16 mouse cellular contexts compared by ENCODE assay signal in genomic region chr11:102629375-102629774, GRCm38 (mm10). TPM values are rescaled to one million over a fixed set of nuclear protein-coding genes. Genes with fewer than 3 reads are reported as not detected.
"Had no signal": no experiment of that assay in that cellular context is flagged by ENCODE, and none has a peak within 500 bp of the region (broad histone marks: within the 10 kb centered on the region; RNA-seq: fewer than 3 reads in every experiment).

No protein-coding gene starts in this region.

- DNase-seq: kidney, adult 11 months; kidney, adult 8-10 months; kidney, postnatal 25 days; layer of hippocampus, adult 9-11 months; liver, embryonic 13.5 days; lung, adult 2 months; thymus, postnatal 25 days had no signal

- H3K9me3 ChIP-seq: liver, embryonic 13.5 days; midbrain, embryonic 12.5 days; midbrain, embryonic 15.5 days had no signal

- H3K27ac ChIP-seq: kidney, postnatal 0 days; layer of hippocampus, adult 2 months; liver, embryonic 13.5 days; macrophage; midbrain, embryonic 12.5 days; midbrain, embryonic 15.5 days had no signal

- H3K4me2 ChIP-seq: liver, embryonic 13.5 days; midbrain, embryonic 12.5 days; midbrain, embryonic 15.5 days had no signal

- H3K4me3 ChIP-seq: layer of hippocampus, adult 2 months; liver, embryonic 13.5 days; midbrain, embryonic 12.5 days; midbrain, embryonic 15.5 days had no signal

- H3K9ac ChIP-seq: liver, embryonic 13.5 days; midbrain, embryonic 12.5 days; midbrain, embryonic 15.5 days had no signal

- ATAC-seq: midbrain, embryonic 15.5 days had no signal

- H3K36me3 ChIP-seq: liver, embryonic 13.5 days; midbrain, embryonic 12.5 days; midbrain, embryonic 15.5 days had no signal

- H3K27me3 ChIP-seq: midbrain, embryonic 15.5 days had no signal

RNA-seq across cellular contexts. Expression of gene Fzd2, which starts 25.2 kb away (rescaled TPM):
- polyA plus RNA-seq: macrophage had no signal

RNA-seq across cellular contexts. Expression of gene Meioc, which starts 34.1 kb away (rescaled TPM):
- polyA plus RNA-seq: large intestine, adult 2 months; liver, adult 2 months; lung, adult 2 months; macrophage; midbrain, embryonic 15.5 days; small intestine, adult 2 months; spleen, adult 2 months had no signal

RNA-seq across cellular contexts. Expression of gene Gm11627, which starts 50.1 kb away (rescaled TPM):
- polyA plus RNA-seq: liver, adult 2 months; macrophage; spleen, adult 2 months had no signal
